Mouse (Mus musculus): Measurements from ENCODE around the gene Tnfsfm13.

Tnfsfm13 gene

DNA sequence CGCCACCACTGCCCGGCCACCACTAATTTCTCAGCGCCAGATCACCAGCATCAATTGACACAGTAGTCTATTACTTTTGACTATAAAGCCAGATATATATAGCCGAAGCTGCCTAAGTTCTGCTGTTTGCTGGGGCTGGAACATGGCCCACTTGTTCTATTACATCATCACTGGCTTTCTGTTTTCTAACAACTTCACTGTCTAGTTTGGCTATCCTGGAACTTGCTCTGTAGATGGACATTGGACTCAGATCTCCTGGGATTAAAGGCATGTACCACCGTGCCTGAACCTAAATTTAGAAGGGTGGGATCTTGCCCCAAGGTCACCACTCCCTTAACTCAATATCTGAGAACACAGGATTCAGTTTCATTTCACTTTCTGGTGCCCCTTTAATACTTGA lies 50.0 kb downstream of the Tnfsfm13 start:
- DNase-seq, result no peak

DNA sequence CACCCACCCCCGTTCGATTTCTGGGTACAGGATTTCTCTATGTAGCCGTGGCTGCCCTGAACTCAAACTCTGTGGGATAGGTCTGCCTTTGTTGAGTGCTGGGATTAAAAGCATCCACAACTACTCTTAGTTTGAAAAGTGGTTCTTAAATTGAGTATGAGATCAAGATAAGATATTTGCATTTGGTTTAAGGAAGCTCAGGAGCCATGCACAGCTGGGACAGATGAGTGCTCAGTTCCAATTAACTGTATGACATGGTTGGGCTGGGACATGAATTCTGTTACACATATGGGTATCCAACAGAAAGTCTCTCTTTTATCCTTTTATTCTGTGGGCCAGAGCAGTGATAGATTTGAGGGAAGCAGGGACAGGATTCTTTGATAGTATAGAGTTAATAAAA lies 60.4 kb downstream of the Tnfsfm13 start:
- no peak for DNase-seq

DNA sequence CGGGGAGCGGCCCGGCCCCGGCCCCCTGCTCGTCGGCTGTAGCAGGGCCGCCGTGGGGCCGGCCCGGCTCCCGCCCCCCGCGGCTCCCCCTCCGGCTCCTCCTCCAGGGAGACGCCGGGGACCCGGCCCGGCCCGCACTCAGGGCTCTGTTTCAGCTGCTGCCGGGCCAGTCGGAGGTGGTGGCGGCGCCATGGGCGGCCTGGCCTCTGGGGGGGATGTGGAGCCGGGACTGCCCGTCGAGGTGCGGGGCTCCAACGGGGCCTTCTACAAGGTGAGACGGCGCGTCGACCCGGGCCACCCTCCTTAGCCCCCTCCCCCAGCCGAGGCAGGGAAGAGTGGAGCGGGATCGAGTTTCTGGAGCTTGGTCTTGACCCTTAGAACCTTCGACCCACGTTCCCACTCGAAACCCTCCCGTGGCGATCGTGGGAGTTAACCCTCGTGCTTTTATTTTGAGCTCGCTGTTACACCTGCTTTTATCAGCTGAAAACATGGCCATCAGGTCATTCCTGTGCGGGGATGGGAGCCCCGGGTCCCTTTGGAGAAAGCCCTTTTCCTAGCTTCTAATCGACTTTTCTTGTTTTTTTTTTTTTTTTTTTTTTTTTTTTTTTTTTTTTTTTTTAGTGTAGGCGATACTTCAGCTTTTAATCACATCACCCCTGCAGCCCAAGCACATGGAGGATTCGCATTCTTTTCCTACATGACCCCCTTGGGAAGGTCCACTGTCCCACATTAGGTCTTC lies 62.6 kb downstream of the Tnfsfm13 start:
- DNase-seq, result no peak
